Mouse (Mus musculus) testis, postnatal 14 days (tissue): ENCODE measurements around the gene Nacc1.

Experiments
- DNase-seq: peaks from one replicate; pipeline ENCODE4 v3.0.0; 2021; ENCODE audit warnings: low spot score

Gene Nacc1

GRCm38 (mm10) chr8:84713381-84713780 lies 25.7 kb upstream of the Nacc1 start:
- DNase-seq, result no peak

- DNase-seq, result no peak
Measured at GRCm38 (mm10) chr8:84712759-84713120, 25.1 kb upstream of the Nacc1 start.

DNA sequence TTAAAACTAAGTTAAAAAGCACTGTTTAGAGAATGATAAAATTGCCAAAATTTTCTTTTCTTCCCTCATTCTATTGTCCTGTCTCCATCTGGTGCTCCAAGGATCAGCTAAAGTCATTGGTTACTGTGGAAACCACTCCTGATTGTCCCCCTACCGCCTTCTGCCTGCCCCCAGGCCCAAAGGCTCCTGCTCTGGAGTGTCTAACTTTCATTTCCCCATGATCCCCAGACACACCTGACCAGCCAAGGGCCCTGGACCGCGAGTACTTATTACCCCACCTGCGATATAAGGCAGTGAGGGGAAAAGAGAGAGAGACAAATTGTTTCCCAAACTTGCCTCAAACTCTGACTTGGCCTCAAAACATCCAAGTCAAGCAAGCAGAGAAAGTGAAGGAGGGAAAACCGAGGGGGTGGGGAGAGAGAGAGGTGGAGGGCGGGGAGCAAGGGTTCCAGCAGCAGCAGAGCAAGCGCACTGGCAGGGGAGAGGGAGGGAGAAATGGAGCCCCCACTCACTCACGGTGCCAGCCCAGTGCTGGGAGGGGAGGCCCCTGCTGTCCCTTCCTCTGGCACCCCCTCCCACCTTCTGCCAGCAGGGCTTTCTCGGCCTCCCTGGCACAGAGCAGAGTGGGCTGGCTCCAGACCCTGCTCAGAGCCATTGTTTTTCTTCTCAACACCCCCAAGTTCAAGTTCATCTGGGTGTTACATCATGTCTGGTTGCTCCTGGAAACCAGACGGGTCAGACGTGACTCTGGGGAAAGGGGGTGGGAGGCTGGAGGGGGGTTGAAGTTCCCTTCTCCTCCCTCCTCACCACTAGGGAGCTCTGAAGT lies 24.5 kb upstream of the Nacc1 start:
- no peak for DNase-seq

GRCm38 (mm10) chr8:84711312-84711711 lies 23.6 kb upstream of the Nacc1 start:
- DNase-seq, result no peak

GRCm38 (mm10) chr8:84709931-84710330 lies 22.3 kb upstream of the Nacc1 start:
- DNase-seq, result no peak

GRCm38 (mm10) chr8:84708774-84709475 lies 21.3 kb upstream of the Nacc1 start:
- peak; percentile 80 for DNase-seq

GRCm38 (mm10) chr8:84708071-84708541 lies 20.4 kb upstream of the Nacc1 start:
- DNase-seq, result peak; percentile 65

GRCm38 (mm10) chr8:84707267-84707883 lies 19.7 kb upstream of the Nacc1 start:
- DNase-seq, result peak; percentile 71

GRCm38 (mm10) chr8:84706610-84707266 lies 19.1 kb upstream of the Nacc1 start:
- peak; percentile 60 for DNase-seq

DNA sequence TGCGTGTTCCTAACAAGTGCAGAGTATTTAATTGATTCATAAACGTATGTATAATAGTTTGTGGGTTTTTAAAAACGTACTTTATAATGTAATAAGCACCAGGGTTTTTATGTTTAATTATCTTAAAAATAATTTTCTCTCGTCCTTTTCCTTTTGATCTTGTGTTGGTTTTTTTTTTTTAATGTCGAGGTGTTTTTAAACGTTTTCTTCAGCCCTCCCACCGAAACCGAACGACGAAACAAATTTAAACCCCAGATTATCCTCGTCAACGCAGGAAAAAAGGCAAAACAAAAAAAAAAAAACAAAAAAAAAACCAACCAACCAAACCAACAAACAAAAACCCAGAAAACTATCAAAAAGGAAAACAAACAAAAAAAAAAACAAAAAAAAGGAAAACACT lies 18.3 kb upstream of the Nacc1 start:
- DNase-seq, result no peak

DNA sequence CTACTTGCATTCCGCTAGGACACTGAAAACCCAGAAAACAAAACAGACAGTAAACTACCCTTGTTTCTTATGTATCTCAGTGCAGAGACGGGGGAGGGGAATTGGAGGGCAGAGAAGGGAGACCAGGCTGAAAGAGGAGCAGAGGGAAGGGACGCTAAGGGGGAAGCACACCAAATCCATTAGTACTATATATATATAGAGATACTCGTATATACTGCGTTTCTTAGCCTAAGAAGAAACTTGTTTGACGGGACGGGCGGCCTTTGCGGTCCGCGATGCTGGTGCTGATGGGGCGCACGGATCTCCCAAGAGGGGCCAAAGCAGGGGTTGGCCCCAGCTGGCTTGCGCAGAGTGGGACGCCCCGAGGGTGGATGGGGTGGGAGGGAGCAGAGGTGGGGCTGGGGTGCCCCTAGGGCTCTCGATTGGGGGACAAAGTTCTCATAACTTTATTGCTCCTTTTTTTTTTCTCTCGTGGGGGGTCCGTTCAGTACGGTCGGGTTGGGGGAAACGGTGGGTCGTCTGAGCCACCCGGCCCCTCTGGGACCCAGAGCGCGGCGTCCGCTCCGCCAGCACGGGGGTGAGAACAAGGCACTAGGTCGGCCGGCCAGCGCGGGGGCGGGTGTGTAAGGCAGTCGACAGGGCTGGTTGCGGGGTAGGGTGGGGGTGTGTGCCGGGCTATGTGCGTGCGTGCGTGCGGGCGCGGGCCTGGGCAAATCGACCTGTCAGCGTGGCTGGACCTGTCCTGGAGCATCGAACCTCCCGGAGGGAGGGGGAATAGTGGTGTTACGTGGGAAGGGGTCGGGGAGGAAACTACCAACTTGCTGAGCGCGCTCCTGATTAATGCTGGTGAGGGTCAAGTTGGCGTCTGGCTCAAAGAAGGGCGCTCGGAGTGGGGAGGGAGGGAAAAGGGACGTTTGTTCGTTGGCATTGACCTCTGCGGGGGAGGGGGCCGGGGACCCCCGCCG lies 17.5 kb upstream of the Nacc1 start:
- peak; percentile 49 for DNase-seq

DNA sequence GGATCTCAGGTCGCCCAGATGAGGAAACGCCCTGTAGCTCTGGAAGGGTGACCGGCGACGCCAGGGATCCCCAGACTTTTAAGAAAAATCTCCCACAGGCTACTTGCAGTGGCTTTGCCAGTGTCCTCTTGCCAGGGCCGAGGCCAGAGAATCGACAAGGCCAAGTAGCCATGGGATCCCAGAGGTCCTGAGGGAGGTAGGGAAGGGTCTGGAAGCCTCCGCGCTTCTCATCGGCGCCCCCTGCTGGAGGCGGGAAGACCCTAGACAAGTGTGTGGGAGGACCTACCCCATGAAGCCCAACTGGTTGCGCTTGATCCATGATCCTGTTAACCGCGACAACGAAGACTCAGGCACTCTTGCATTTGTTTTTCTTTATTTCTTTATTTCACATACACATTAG lies 16.7 kb upstream of the Nacc1 start:
- DNase-seq, result peak; percentile 83

DNA sequence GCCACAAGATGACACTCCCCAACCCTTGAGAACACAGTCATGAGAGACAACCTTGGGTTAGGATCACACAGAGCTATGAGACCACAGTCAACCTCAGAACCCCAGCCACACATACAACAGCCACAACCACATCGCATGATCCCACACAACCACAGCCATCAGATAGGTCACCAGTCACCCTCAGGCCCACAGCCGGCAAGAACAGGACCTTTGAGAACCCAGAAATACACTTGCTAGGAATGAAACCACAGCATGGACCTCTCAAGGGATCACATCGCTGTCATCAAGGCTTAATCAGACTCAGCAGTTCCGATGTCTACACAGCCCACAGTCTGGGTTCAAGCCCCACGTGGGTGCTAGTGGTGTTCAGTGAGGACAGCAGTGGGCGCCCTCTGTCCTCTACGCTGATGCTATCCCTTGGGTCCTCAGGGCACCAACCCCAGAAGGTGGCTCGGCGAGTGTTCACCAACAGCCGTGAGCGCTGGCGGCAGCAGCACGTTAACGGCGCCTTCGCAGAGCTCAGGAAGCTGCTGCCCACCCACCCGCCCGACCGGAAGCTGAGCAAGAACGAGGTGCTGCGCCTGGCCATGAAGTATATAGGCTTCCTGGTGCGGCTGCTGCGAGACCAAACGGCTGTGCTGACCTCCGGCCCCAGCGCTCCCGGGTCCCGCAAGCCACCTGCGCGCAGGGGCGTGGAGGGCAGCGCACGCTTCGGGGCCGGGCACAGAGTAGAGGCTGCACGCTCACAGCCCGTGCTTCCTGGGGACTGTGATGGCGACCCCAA lies 16.0 kb upstream of the Nacc1 start:
- no peak for DNase-seq

DNA sequence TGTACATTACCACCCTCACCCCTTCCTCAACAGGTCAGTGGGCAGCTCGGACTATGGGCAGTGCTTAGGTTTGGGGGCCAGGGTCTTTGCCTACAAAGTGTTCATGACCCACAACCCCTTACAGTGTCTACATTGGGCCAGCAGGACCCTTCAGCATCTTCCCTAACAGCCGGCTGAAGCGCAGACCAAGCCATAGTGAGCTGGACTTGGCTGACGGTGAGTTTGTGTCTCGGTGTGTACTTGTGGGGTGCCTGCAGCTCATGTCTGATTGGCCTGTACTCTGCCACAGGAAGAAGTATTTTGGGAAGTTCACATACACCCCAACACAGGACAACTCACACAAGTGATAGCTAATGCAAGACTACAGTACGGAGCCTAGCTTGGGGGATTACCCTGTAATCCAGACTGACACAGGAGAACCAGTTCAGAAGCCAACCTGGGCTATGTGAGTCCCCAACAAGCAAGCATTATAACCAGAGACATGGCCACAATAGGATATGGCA lies 15.4 kb upstream of the Nacc1 start:
- no peak for DNase-seq

DNA sequence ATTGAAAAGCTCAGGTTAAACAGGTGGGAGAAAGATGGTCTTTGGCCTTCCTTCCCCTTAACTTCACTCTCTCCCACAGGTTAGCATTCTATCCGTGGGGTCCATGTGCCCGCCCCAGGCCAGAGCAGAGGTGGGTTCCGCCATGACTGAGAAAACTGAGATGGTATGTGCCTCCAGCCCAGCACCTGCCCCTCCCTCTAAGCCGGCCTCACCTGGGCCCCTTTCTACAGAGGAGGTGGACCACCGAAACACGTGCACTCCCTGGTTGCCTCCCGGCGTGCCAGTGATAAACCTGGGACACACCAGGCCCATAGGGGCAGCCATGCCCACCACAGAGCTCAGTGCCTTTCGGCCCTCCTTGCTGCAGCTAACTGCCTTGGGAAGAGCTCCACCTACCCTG lies 14.9 kb upstream of the Nacc1 start:
- no peak for DNase-seq

DNA sequence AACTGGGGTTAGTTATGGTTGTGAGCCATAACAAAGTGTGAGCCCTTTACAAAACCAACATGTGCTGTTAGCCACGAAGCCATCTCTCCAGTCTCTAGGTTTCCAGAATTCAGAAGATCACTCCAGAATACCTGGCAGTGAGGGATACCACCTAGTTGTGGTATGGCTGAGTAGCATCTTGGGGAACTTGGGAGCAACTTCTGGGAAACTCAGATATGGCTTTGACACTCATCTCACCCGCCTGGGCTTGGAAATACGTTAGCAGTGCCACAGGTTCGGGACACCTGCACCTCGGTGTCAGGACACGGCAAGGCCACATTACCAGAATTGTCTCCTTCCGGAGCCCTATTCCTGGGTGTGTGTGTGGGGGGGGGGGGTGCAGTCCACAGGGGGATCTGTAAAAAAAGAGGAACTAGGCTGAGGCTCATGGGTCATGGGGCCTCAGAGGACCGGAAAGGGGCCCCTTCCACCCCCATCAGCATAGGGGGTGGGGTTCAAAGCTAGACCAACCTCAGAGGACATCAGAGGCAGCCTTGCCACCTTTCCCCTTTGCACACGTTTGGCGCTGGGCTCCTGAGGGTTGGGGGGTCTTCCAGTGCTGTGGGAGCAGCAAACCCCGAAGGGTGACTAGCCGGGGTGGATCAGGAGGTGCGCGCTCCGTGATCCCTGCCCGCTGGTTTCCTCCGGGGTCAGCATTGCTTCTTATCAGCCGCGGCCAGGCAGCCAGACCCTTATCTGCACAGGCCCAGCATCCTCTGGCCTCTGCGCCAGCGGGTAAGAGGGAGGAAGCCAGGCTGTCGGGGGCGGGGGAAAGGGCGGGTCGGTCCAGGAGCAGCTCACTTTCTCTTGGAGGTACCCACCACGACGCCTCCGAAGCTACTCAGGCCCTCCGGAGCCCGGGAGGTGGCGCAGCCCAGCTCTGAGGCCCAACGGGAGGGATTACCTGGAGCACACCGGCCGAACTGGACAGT lies 13.6 kb upstream of the Nacc1 start, which contains the start of gene Lyl1:
Gene Lyl1, plus strand, starts transcription at position 517 of the 971 bp plus-strand sequence.
- no peak for DNase-seq

DNA sequence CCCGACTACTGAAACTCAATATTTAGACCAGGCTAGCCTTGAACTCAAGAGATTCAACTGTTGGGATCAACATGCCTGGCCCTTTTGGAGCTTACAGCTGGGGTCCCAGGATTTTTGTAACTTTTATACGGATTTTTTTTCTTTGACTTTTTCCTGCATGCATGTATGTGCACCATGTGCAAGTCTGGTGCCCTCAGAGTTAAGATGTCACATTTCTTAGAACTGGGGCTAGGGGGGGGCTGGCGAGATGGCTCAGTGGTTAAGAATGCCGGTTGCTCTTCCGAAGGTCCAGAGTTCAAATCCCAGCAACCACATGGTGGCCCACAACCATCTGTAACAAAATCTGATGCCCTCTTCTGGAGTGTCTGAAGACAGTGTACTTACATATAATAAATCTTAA lies 12.9 kb upstream of the Nacc1 start:
- no peak for DNase-seq

- DNase-seq, result no peak
Measured at GRCm38 (mm10) chr8:84699861-84700322, 12.2 kb upstream of the Nacc1 start.

DNA sequence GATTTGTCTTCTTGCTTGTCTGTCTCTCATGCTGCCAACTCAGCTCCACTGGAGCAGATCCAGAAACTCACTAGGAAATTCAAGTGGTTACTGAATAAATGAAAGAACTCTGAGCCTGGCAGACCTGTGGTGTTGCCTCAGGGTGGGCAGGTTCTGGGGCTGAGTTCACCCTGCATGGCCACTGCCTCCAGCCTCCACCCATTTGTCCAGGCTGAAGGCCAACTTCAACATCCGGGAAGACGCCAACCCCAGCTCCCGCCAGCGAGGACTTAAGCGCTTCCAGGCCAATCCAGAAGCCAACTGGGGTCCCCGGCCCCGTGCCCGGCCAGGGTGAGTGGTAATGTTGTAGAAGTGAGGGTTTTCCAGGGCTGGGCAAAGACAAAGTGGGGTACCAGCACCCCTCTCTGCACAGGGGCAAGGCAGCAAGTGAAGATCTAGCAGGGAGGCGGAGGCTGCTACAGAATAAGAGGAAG lies 11.3 kb upstream of the Nacc1 start:
- no peak for DNase-seq
